Mouse (Mus musculus) retina, postnatal 1 day (tissue): ENCODE data around the gene Ccdc24.

Source experiments
- DNase-seq: peaks from one replicate; pipeline ENCODE4 v3.0.0-alpha.2; 2012

Gene Ccdc24

GRCm38 (mm10) chr4:117890031-117890430 is 17.7 kb upstream of the Ccdc24 start:
- DNase-seq: no peak

- no peak for DNase-seq
Observed at GRCm38 (mm10) chr4:117889471-117889870, 17.1 kb upstream of the Ccdc24 start.

GRCm38 (mm10) chr4:117887920-117888319 is 15.6 kb upstream of the Ccdc24 start:
- no peak for DNase-seq

- DNase-seq: peak; percentile 92
Observed at GRCm38 (mm10) chr4:117887133-117887532, 14.8 kb upstream of the Ccdc24 start, which contains the start of gene Atp6v0b. TSS of gene Atp6v0b (minus strand) at chr4:117887333.

GRCm38 (mm10) chr4:117886644-117887043 is 14.3 kb upstream of the Ccdc24 start:
- DNase-seq: no peak

GRCm38 (mm10) chr4:117885994-117886393 is 13.6 kb upstream of the Ccdc24 start:
- no peak for DNase-seq

- DNase-seq: no peak
Observed at GRCm38 (mm10) chr4:117885093-117885492, 12.7 kb upstream of the Ccdc24 start.

- no peak for DNase-seq
Observed at GRCm38 (mm10) chr4:117884146-117884545, 11.8 kb upstream of the Ccdc24 start.

GRCm38 (mm10) chr4:117882701-117883691 is 10.6 kb upstream of the Ccdc24 start, which contains the start of gene B4galt2:
TSS of gene B4galt2 (minus strand) at chr4:117883487.
- peak; percentile 70 for DNase-seq

- no peak for DNase-seq
Observed at GRCm38 (mm10) chr4:117878703-117879102, 6.3 kb upstream of the Ccdc24 start.

- DNase-seq: no peak
Observed at GRCm38 (mm10) chr4:117878301-117878700, 5.9 kb upstream of the Ccdc24 start.

GRCm38 (mm10) chr4:117873615-117874014 is 1.3 kb upstream of the Ccdc24 start:
- no peak for DNase-seq

- no peak for DNase-seq
Observed at GRCm38 (mm10) chr4:117871787-117872186, 570 bp downstream of the Ccdc24 start.

GRCm38 (mm10) chr4:117870437-117870836 is 1.9 kb downstream of the Ccdc24 start:
- DNase-seq: no peak

- DNase-seq: no peak
Observed at GRCm38 (mm10) chr4:117869317-117869716, 3.0 kb downstream of the Ccdc24 start.

- DNase-seq: peak; percentile 74
Observed at GRCm38 (mm10) chr4:117867823-117868222, 4.5 kb downstream of the Ccdc24 start.

GRCm38 (mm10) chr4:117867000-117867399 is 5.4 kb downstream of the Ccdc24 start:
- no peak for DNase-seq

- peak; percentile 35 for DNase-seq
Observed at GRCm38 (mm10) chr4:117866083-117866482, 6.3 kb downstream of the Ccdc24 start.

- DNase-seq: peak; percentile 84
Observed at GRCm38 (mm10) chr4:117862823-117863222, 9.5 kb downstream of the Ccdc24 start.

GRCm38 (mm10) chr4:117860570-117860969 is 11.8 kb downstream of the Ccdc24 start:
- no peak for DNase-seq

- peak; percentile 73 for DNase-seq
Observed at GRCm38 (mm10) chr4:117858794-117859193, 13.6 kb downstream of the Ccdc24 start.

- DNase-seq: peak; percentile 58
Observed at GRCm38 (mm10) chr4:117855146-117855545, 17.2 kb downstream of the Ccdc24 start.

- DNase-seq: no peak
Observed at GRCm38 (mm10) chr4:117852152-117852868, 20.0 kb downstream of the Ccdc24 start.

- no peak for DNase-seq
Observed at GRCm38 (mm10) chr4:117850871-117851270, 21.5 kb downstream of the Ccdc24 start.
